Comparison of ENCODE assay signal across 11 mouse cellular contexts in genomic region chr5:143642262-143642831, GRCm38 (mm10). TPM values are rescaled to one million over a fixed set of nuclear protein-coding genes. Genes with fewer than 3 reads are reported as not detected.
DNase-seq lines count a peak whose midpoint lies in the region; ATAC-seq and TF ChIP-seq lines count a peak whose summit lies in the region.
"Had no signal": no experiment of that assay in that cellular context is flagged by ENCODE, and none has a peak within 500 bp of the region (broad histone marks: within the 10 kb centered on the region; RNA-seq: fewer than 3 reads in every experiment).

No protein-coding gene starts in this region.

- peaks cover 51% of the 10 kb centered on the region for H3K4me1 ChIP-seq in embryonic facial prominence, embryonic 14.5 days (ENCODE audit: control insufficient read depth, insufficient read depth, low read length)
- peaks cover 68% of the 10 kb centered on the region for H3K4me1 ChIP-seq in liver, embryonic 16.5 days (ENCODE audit: control insufficient read depth, low read depth, low read length)
- H3K4me1 ChIP-seq: forebrain, embryonic 12.5 days had no signal

- H3K4me3 ChIP-seq in left cerebral cortex, adult 2 months: no peak overlapping the region
- no peak overlapping the region for H3K4me3 ChIP-seq in embryonic facial prominence, embryonic 14.5 days (ENCODE audit: low read depth, low read length)
- H3K4me3 ChIP-seq in liver, embryonic 16.5 days (ENCODE audit: low read depth, low read length): no peak overlapping the region
- H3K4me3 ChIP-seq: forebrain, embryonic 12.5 days had no signal

- no peak for TF ChIP-seq CTCF in left cerebral cortex, adult 2 months (IDR thresholded peaks at IDR 0.05)

- no peaks in the 10 kb centered on the region for H3K9me3 ChIP-seq in embryonic facial prominence, embryonic 14.5 days (ENCODE audit: control insufficient read depth, low read length)
- no peaks in the 10 kb centered on the region for H3K9me3 ChIP-seq in liver, embryonic 16.5 days (replicated peaks; ENCODE audit: control insufficient read depth, low read length)
- H3K9me3 ChIP-seq: forebrain, embryonic 12.5 days had no signal

- no peak overlapping the region for H3K9ac ChIP-seq in embryonic facial prominence, embryonic 14.5 days (ENCODE audit: low read depth, low read length)
- H3K9ac ChIP-seq in liver, embryonic 16.5 days (ENCODE audit: low read depth, low read length): no peak overlapping the region
- H3K9ac ChIP-seq: forebrain, embryonic 12.5 days had no signal

- DNase-seq in cerebellum, postnatal 10 days: peak; percentile 19 to 39
- no peak for DNase-seq in cerebellum, adult 18-20 months
- no peak for DNase-seq in left cerebral cortex, adult 2 months (ENCODE audit: extremely low spot score in 1 of 2, low spot score in 2 of 2)
- DNase-seq in left cerebral cortex, postnatal 10 days (ENCODE audit: extremely low spot score in 1 of 2, low spot score in 2 of 2): no peak
- peak; percentile 89 for DNase-seq in embryonic facial prominence, embryonic 14.5 days (ENCODE audit: low spot score)
- DNase-seq in urinary bladder, postnatal 14 days (ENCODE audit: low spot score): no peak
- DNase-seq: layer of hippocampus, adult 9-11 months had no signal

- peak overlapping the region; percentile 28; the same call in 1 of the 2 replicates for H3K27ac ChIP-seq in left cerebral cortex, adult 2 months
- peak overlapping the region; percentile 35; the same call in 1 of the 2 replicates for H3K27ac ChIP-seq in embryonic facial prominence, embryonic 14.5 days (replicated peaks; ENCODE audit: low read depth, low read length)
- H3K27ac ChIP-seq in liver, embryonic 16.5 days (ENCODE audit: low read length): peak overlapping the region; percentile 0; the same call in 1 of the 2 replicates
- H3K27ac ChIP-seq: forebrain, embryonic 12.5 days had no signal

- intact Hi-C loops in left cerebral cortex, adult 2 months (cut with DNase I): loop anchor here (2.0 kb wide), 1 partner anchor 48 kb away; no protein-coding TSS in a partner anchor
- intact Hi-C loops in left cerebral cortex, postnatal 10 days (cut with DNase I): no loop called here

- ATAC-seq in embryonic facial prominence, embryonic 14.5 days (ENCODE audit: low read depth): peak; percentile 87
- no peak for ATAC-seq in liver, embryonic 16.5 days (ENCODE audit: low read depth)
- ATAC-seq in granulocyte monocyte progenitor cell, adult 5-6 weeks (replicated peaks; ENCODE audit: poor library complexity, severe bottlenecking): no peak

- H3K4me2 ChIP-seq in embryonic facial prominence, embryonic 14.5 days (ENCODE audit: low read depth, low read length): 0 out of 2 replicates have a peak overlapping the region, but pooled peaks have one; percentile 6
- H3K4me2 ChIP-seq in liver, embryonic 16.5 days (ENCODE audit: low read depth, low read length): no peak overlapping the region
- H3K4me2 ChIP-seq: forebrain, embryonic 12.5 days; midbrain, embryonic 11.5 days had no signal

- no peaks in the 10 kb centered on the region for H3K27me3 ChIP-seq in embryonic facial prominence, embryonic 14.5 days (replicated peaks; ENCODE audit: control insufficient read depth, insufficient read depth, low read length)
- no peaks in the 10 kb centered on the region for H3K27me3 ChIP-seq in liver, embryonic 16.5 days (ENCODE audit: control insufficient read depth, insufficient read depth, low read depth, low read length)
- H3K27me3 ChIP-seq: forebrain, embryonic 12.5 days had no signal

- WGBS in embryonic facial prominence, embryonic 14.5 days: 22% methylated on average over 4 of the region's 4 CpGs
- WGBS in liver, embryonic 16.5 days (ENCODE audit: insufficient replicate concordance): 75% methylated on average over 4 of the region's 4 CpGs

- H3K36me3 ChIP-seq in embryonic facial prominence, embryonic 14.5 days (ENCODE audit: control insufficient read depth, insufficient read depth, low read length): no peaks in the 10 kb centered on the region
- H3K36me3 ChIP-seq in liver, embryonic 16.5 days (ENCODE audit: control insufficient read depth, insufficient read depth): no peaks in the 10 kb centered on the region
- H3K36me3 ChIP-seq: forebrain, embryonic 12.5 days had no signal

RNA-seq across cellular contexts. Expression of gene Cyth3, which starts 20.1 kb away (rescaled TPM):
- 10 to 100 TPM; 36.7 to 36.9 TPM for total RNA-seq in left cerebral cortex, adult 2 months (2021)
- total RNA-seq in left cerebral cortex, postnatal 10 days (2021): 10 to 100 TPM; 67.7 to 71.2 TPM
- 52.0 and 61.2 TPM in 2 replicates for polyA plus RNA-seq in embryonic facial prominence, embryonic 14.5 days (2014; fragmentation: Nextera tagmentation; extraction: Ambion mirVana)
- polyA plus RNA-seq in liver, embryonic 16.5 days (2015; fragmentation: Nextera tagmentation; extraction: Ambion mirVana): 34.7 and 35.9 TPM in 2 replicates
- total RNA-seq in granulocyte monocyte progenitor cell, adult 5-6 weeks (2014; fragmentation: Nextera tagmentation): 3.7 and 3.8 TPM in 2 replicates
- total RNA-seq in granulocyte monocyte progenitor cell, adult 5-6 weeks (2017): 4.4 and 5.1 TPM in 2 replicates

Comparison
In these comparisons a context has a peak if more than half of its experiments do, and no peak if none do; other contexts are left out.
1. DNase-seq: peak in cerebellum, postnatal 10 days (2 of 2) and embryonic facial prominence, embryonic 14.5 days (single experiment); none in cerebellum, adult 18-20 months (0 of 2), left cerebral cortex, adult 2 months (0 of 2), left cerebral cortex, postnatal 10 days (0 of 2) and urinary bladder, postnatal 14 days (single experiment).
2. RNA of gene Cyth3, which starts 20.1 kb away (total RNA-seq): 67.7 to 71.2 TPM in left cerebral cortex, postnatal 10 days and 36.7 to 36.9 TPM in left cerebral cortex, adult 2 months; 3.7 to 5.1 TPM in granulocyte monocyte progenitor cell, adult 5-6 weeks; every median in the first group is over 4 times any median in the second.
3. Peak in every context shown above with its lines, with median percentiles within 50 percentile points of each other: H3K27ac ChIP-seq.